Mouse (Mus musculus) CH12.LX (cell line): ENCODE results near the gene Tgfa. TPM values are rescaled to one million over a fixed set of nuclear protein-coding genes. Genes with fewer than 3 reads are reported as not detected.

ENCODE experiments used
- DNase-seq: peaks from one replicate; pipeline ENCODE4 v3.0.0-alpha.2; 2013; ENCODE audit errors: extremely low read depth
- H3K27ac ChIP-seq: 2 replicates; pipeline ENCODE4 v1.5.1; 2012; ENCODE audit warnings: low read depth, mild to moderate bottlenecking, control low read depth, moderate library complexity; ENCODE audit not compliant: insufficient read depth
- H3K27me3 ChIP-seq: replicated peaks from 2 replicates; pipeline ENCODE3; 2012; ENCODE audit warnings: inconsistent platforms
- H3K36me3 ChIP-seq, 2 experiments: replicated peaks in 1 of 2; 2 replicates each; pipeline versions ENCODE3 to v1.6.1; 2012; ENCODE audit warnings: inconsistent platforms in 1 of 2, low read length in 1 of 2, mild to moderate bottlenecking in 1 of 2, mixed read lengths in 1 of 2, moderate library complexity in 1 of 2; ENCODE audit not compliant: control insufficient read depth in 1 of 2, insufficient read depth in 1 of 2
- H3K4me1 ChIP-seq, 2 experiments: 2 replicates each; pipeline ENCODE4 v1.6.1; 2012; ENCODE audit warnings: inconsistent platforms in 1 of 2, moderate library complexity in 1 of 2; ENCODE audit not compliant: insufficient read depth in 2 of 2, control insufficient read depth in 1 of 2
- H3K4me2 ChIP-seq: 2 replicates; pipeline ENCODE4 v1.6.1; 2012; ENCODE audit warnings: low read depth, mild to moderate bottlenecking, control low read depth; ENCODE audit not compliant: poor library complexity, insufficient read depth, severe bottlenecking
- H3K4me3 ChIP-seq, 3 experiments: fragments of 150-350 bp in 1 of 3; sonication (generic) in 1 of 3; replicated peaks in 1 of 3; 2 replicates each; pipeline versions ENCODE3 to v1.5.1; 2011 to 2012; ENCODE audit warnings: low read depth in 2 of 3, low read length in 2 of 3, mild to moderate bottlenecking in 2 of 3, moderate library complexity in 2 of 3, control low read depth in 1 of 3, improper control_type of control experiment in 1 of 3, inconsistent platforms in 1 of 3, mixed read lengths in 1 of 3; ENCODE audit not compliant: poor library complexity in 1 of 3
- H3K79me2 ChIP-seq: replicated peaks from 2 replicates; pipeline ENCODE4 v1.6.1; 2012; ENCODE audit warnings: mild to moderate bottlenecking, moderate library complexity; ENCODE audit not compliant: control insufficient read depth, poor library complexity, insufficient read depth, severe bottlenecking; ENCODE audit errors: extremely low read depth
- H3K9ac ChIP-seq: 2 replicates; pipeline ENCODE4 v1.6.1; 2012; ENCODE audit warnings: low read depth, mild to moderate bottlenecking, control low read depth, moderate library complexity; ENCODE audit not compliant: insufficient read depth
- H3K9me3 ChIP-seq: replicated peaks from 2 replicates; pipeline ENCODE3; 2012; ENCODE audit warnings: low read length, inconsistent platforms, mixed read lengths
- CHD1 ChIP-seq: IDR thresholded peaks from 2 replicates; pipeline ENCODE4 v1.6.1; 2012; ENCODE audit warnings: low read depth, low read length, improper control_type of control experiment, inconsistent platforms
- ETS1 ChIP-seq: conservative IDR thresholded peaks from 2 replicates; pipeline ENCODE4 v1.6.1; 2012; ENCODE audit warnings: low read depth, mild to moderate bottlenecking, inconsistent platforms, low read length, improper control_type of control experiment, moderate library complexity
- IRF4 ChIP-seq: IDR thresholded peaks from 2 replicates; pipeline ENCODE4 v1.6.1; 2014; ENCODE audit warnings: low read depth, mild to moderate bottlenecking, inconsistent platforms, low read length, improper control_type of control experiment
- JUN ChIP-seq: IDR thresholded peaks from 2 replicates; pipeline ENCODE4 v1.6.1; 2011; ENCODE audit warnings: low read depth, mild to moderate bottlenecking, low read length, improper control_type of control experiment, moderate library complexity; ENCODE audit not compliant: insufficient read depth
- KAT2A ChIP-seq: IDR thresholded peaks from 2 replicates; pipeline ENCODE4 v1.6.1; 2012; ENCODE audit warnings: low read length, improper control_type of control experiment, inconsistent platforms; ENCODE audit not compliant: insufficient replicate concordance
- MAX ChIP-seq: IDR thresholded peaks from 2 replicates; pipeline ENCODE4 v1.6.1; 2011; ENCODE audit warnings: low read length, improper control_type of control experiment
- PAX5 ChIP-seq: IDR thresholded peaks from 2 replicates; pipeline ENCODE4 v1.6.1; 2012; ENCODE audit warnings: low read length, inconsistent platforms, mixed read lengths
- POLR2A ChIP-seq: IDR thresholded peaks from 2 replicates; pipeline ENCODE4 v1.6.1; 2011; ENCODE audit warnings: low read depth, mild to moderate bottlenecking, improper control_type of control experiment, low read length
- POLR2AphosphoS2 ChIP-seq: IDR thresholded peaks from 2 replicates; pipeline ENCODE4 v1.6.1; 2011; ENCODE audit warnings: low read depth, low read length, improper control_type of control experiment
- RAD21 ChIP-seq: IDR thresholded peaks from 2 replicates; pipeline ENCODE4 v1.6.1; 2011; ENCODE audit warnings: low read depth, mild to moderate bottlenecking, low read length, improper control_type of control experiment, moderate library complexity
- RCOR1 ChIP-seq: conservative IDR thresholded peaks from 2 replicates; pipeline ENCODE4 v1.6.1; 2012; ENCODE audit warnings: low read depth, mild to moderate bottlenecking, inconsistent platforms, low read length, improper control_type of control experiment
- SIN3A ChIP-seq: IDR thresholded peaks from 2 replicates; pipeline ENCODE4 v1.6.1; 2012; ENCODE audit warnings: low read length, improper control_type of control experiment, inconsistent platforms
- SMC3 ChIP-seq: IDR thresholded peaks from 2 replicates; pipeline ENCODE4 v1.6.1; 2011; ENCODE audit warnings: low read depth, low read length, improper control_type of control experiment
- TBP ChIP-seq: conservative IDR thresholded peaks from 2 replicates; pipeline ENCODE4 v1.6.1; 2011; ENCODE audit warnings: low read depth, low read length, improper control_type of control experiment
- TCF12 ChIP-seq: IDR thresholded peaks from 2 replicates; pipeline ENCODE4 v1.6.1; 2014; ENCODE audit warnings: low read depth, mild to moderate bottlenecking, inconsistent platforms, low read length, improper control_type of control experiment
- UBTF ChIP-seq: IDR thresholded peaks from 2 replicates; pipeline ENCODE4 v1.6.1; 2012; ENCODE audit warnings: low read depth, mild to moderate bottlenecking, inconsistent platforms, low read length, improper control_type of control experiment, moderate library complexity
- USF1 ChIP-seq: IDR thresholded peaks from 2 replicates; pipeline ENCODE4 v1.6.1; 2014; ENCODE audit warnings: low read depth, mild to moderate bottlenecking, inconsistent platforms, low read length, improper control_type of control experiment
- ZKSCAN1 ChIP-seq: IDR thresholded peaks from 2 replicates; pipeline ENCODE4 v1.6.1; 2012; ENCODE audit warnings: low read depth, inconsistent platforms, low read length, improper control_type of control experiment, borderline replicate concordance
- ZNF384 ChIP-seq: IDR thresholded peaks from 2 replicates; pipeline ENCODE4 v1.6.1; 2012; ENCODE audit warnings: low read depth, low read length, improper control_type of control experiment, inconsistent platforms
- dilution Hi-C: fragments of 300-500 bp; cut with MboI; formaldehyde crosslinking; loops from 2 replicates; pipeline ENCODE4 v1.14.3; 2020; ENCODE audit warnings: low sequenced_read_pairs; ENCODE audit not compliant: extremely low pct_unique_long_range_greater_than_20kb, extremely low pct_ligation_motif_present
- in situ Hi-C: fragments of 300-500 bp; cut with MboI; formaldehyde crosslinking; loops from 3 replicates; pipeline ENCODE4 v1.14.3; 2019; ENCODE audit warnings: low sequenced_read_pairs, low pct_ligation_motif_present, low pct_unique_long_range_greater_than_20kb, mixed read lengths
- polyA plus RNA-seq: library from polyadenylated mRNA; unstranded; fragments of >175 nt; gene quantifications from 2 replicates; pipeline ENCODE4 v1.2.1, GENCODE M21; 2012; ENCODE audit warnings: low read depth; ENCODE audit not compliant: insufficient read length
- total RNA-seq, 2 experiments: library from RNA; depleted of rRNA; stranded (reverse); fragments of 300-350 nt in 1 of 2; fragments of >200 nt in 1 of 2; gene quantifications; 2 replicates each; pipeline ENCODE4 v1.2.3; 2012 to 2014

Tgfa gene
- total and polyA plus RNA-seq, 3 experiments = not detected

DNA sequence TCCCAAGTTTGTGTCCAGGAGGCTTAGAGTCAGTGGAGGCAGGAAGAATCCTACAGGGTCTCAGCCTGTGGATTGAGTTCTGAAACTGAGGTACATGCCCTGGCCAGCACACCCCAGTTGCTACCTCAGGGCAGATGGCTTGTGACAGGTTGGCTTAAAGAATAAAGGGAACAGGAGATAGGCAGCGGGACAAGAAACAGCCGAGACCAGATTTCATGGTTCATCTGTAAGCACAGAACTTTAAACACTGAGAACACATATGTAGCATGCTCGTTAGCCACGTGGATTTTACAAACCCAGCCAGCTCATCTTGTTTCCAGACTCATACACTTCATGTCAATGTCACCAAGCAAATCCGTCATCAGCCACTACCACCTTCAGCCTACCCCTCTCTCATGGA lies 27.2 kb upstream of the Tgfa start:
- no peaks in the 10 kb centered on the region for H3K36me3 ChIP-seq
- no peak overlapping the region for H3K4me2 ChIP-seq
- no peaks in the 10 kb centered on the region for H3K9me3 ChIP-seq
- H3K27ac ChIP-seq = no peak overlapping the region
- H3K79me2 ChIP-seq = no peaks in the 10 kb centered on the region
- dilution Hi-C loops (no loop called here), in situ Hi-C loops (no loop called here)
- DNase-seq = no peak
- no peak overlapping the region for H3K9ac ChIP-seq
- TF ChIP-seq POLR2A (no peak), ETS1 (no peak), SIN3A (no peak), UBTF (no peak), RCOR1 (no peak), USF1 (no peak), TBP (no peak), POLR2AphosphoS2 (no peak), TCF12 (no peak), ZKSCAN1 (no peak), KAT2A (no peak), PAX5 (no peak), RAD21 (no peak), JUN (no peak), CHD1 (no peak)
- H3K27me3 ChIP-seq = peaks cover 60% of the 10 kb centered on the region
- no peak overlapping the region for H3K4me3 ChIP-seq
- H3K4me1 ChIP-seq = no peaks in the 10 kb centered on the region

DNA sequence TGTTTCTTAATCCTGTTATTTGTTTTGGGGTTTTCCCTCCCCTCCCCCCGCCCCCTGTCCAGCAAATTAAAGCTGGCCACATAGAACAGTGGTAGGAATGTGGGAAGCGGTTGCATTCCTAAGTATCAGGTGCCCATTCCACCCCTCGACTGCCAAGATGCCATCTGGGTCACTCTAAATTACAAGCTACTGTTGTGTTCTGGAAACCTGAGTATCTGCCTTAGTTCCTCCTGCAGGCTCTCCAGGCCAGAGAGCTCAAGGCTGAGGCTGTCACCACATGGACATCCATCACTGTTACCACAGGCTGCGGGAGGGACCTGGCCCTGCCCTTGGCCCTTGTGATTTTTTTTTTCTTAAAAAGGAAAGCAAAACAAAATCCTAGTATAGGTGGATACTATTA lies 25.9 kb upstream of the Tgfa start:
- Histone ChIP-seq H3K9me3 (no peaks in the 10 kb centered on the region), H3K27me3 (peaks cover 60% of the 10 kb centered on the region), H3K9ac (no peak overlapping the region), H3K36me3 (no peaks in the 10 kb centered on the region), H3K4me3 (no peak overlapping the region), H3K4me2 (no peak overlapping the region), H3K27ac (no peak overlapping the region), H3K4me1 (no peaks in the 10 kb centered on the region), H3K79me2 (no peaks in the 10 kb centered on the region)
- no peak for DNase-seq
- dilution Hi-C loops = no loop called here
- in situ Hi-C loops = no loop called here
- no peak for TF ChIP-seq IRF4
- TF ChIP-seq MAX = no peak
- no peak for TF ChIP-seq SMC3
- no peak for TF ChIP-seq POLR2AphosphoS2
- no peak for TF ChIP-seq ZNF384
